Mouse (Mus musculus) hindbrain, embryonic 16.5 days (tissue): ENCODE data around the gene Bche. TPM values are rescaled to one million over a fixed set of nuclear protein-coding genes. Genes with fewer than 3 reads are reported as not detected.

Experiments
- ATAC-seq: fragments of 200-750 bp; cut with Nextera tagmentation; 2 replicates; pipeline ENCODE4 v1.8.0; 2017; ENCODE audit warnings: moderate TSS enrichment, moderate library complexity
- H3K27ac ChIP-seq: fragments of 300-500 bp; sonication (generic); 2 replicates; pipeline ENCODE4 v1.5.1; 2014; ENCODE audit warnings: low read depth, mild to moderate bottlenecking, control low read depth, low read length, moderate library complexity
- H3K27me3 ChIP-seq: fragments of 300-500 bp; sonication (generic); replicated peaks from 2 replicates; pipeline ENCODE4 v1.6.1; 2014; ENCODE audit warnings: low read length; ENCODE audit not compliant: control insufficient read depth, insufficient read depth
- H3K36me3 ChIP-seq: fragments of 300-500 bp; sonication (generic); 2 replicates; pipeline ENCODE4 v1.6.1; 2014; ENCODE audit warnings: mild to moderate bottlenecking, low read length, moderate library complexity, mixed read lengths; ENCODE audit not compliant: control insufficient read depth, insufficient read depth
- H3K4me1 ChIP-seq: fragments of 300-500 bp; sonication (generic); 2 replicates; pipeline ENCODE4 v1.6.1; 2014; ENCODE audit warnings: low read depth, low read length; ENCODE audit not compliant: control insufficient read depth, insufficient read depth
- H3K4me2 ChIP-seq: fragments of 300-500 bp; sonication (generic); 2 replicates; pipeline ENCODE4 v1.6.1; 2014; ENCODE audit warnings: mild to moderate bottlenecking, low read length, control low read depth, moderate library complexity
- H3K4me3 ChIP-seq: fragments of 300-500 bp; sonication (generic); 2 replicates; pipeline ENCODE4 v1.5.1; 2014; ENCODE audit warnings: mild to moderate bottlenecking, low read length, control low read depth, moderate library complexity
- H3K9ac ChIP-seq: fragments of 300-500 bp; sonication (generic); 2 replicates; pipeline ENCODE4 v1.6.1; 2014; ENCODE audit warnings: low read depth, mild to moderate bottlenecking, control low read depth, low read length, moderate library complexity
- H3K9me3 ChIP-seq: fragments of 300-500 bp; sonication (generic); 2 replicates; pipeline ENCODE4 v1.6.1; 2014; ENCODE audit warnings: mild to moderate bottlenecking, low read length, moderate library complexity; ENCODE audit not compliant: control insufficient read depth
- WGBS: fragments of 180-500 bp; shearing (Covaris S2); extraction: QIAGEN DNeasy Blood & Tissue Kit; methylation state at CpG from one replicate; pipeline ENCODE4 v1.1.7; 2014; 5-methylcytosine and 5-hydroxymethylcytosine counted together
- polyA plus RNA-seq: library from polyadenylated mRNA; unstranded; fragments of >200 nt; fragmentation: Nextera tagmentation; extraction: Ambion mirVana; gene quantifications from 2 replicates; pipeline ENCODE4 v1.2.1, GENCODE M21; 2015

Bche gene
- 1.9 and 2.4 TPM in 2 replicates for polyA plus RNA-seq

- Histone ChIP-seq H3K27ac (no peak within 1 kb of the TSS), H3K4me1 (no peaks in the 10 kb centered on the region), H3K4me2 (peak within 1 kb of the TSS; percentile 66), H3K27me3 (no peaks in the 10 kb centered on the region), H3K9me3 (no peaks in the 10 kb centered on the region), H3K9ac (peak within 1 kb of the TSS; percentile 8), H3K36me3 (no peaks in the 10 kb centered on the region), H3K4me3 (peak within 1 kb of the TSS; percentile 37)
- WGBS: 14% methylated on average over 10 of the region's 10 CpGs
- no peak for ATAC-seq
These were observed at the start of gene Bche for GRCm38 (mm10) chr3:73708410-73708714. TSS of gene Bche (minus strand) at chr3:73708415.

- H3K4me2 ChIP-seq: no peak overlapping the region
- no peak overlapping the region for H3K4me3 ChIP-seq
- H3K36me3 ChIP-seq: no peaks in the 10 kb centered on the region
- H3K4me1 ChIP-seq: no peaks in the 10 kb centered on the region
- no peaks in the 10 kb centered on the region for H3K27me3 ChIP-seq
- no peak for ATAC-seq
- no peak overlapping the region for H3K9ac ChIP-seq
- no peaks in the 10 kb centered on the region for H3K9me3 ChIP-seq
- no peak overlapping the region for H3K27ac ChIP-seq
These were observed 33.8 kb upstream of the Bche start for GRCm38 (mm10) chr3:73741998-73742397.

GRCm38 (mm10) chr3:73731677-73732076 is 23.5 kb upstream of the Bche start:
- no peak overlapping the region for H3K4me2 ChIP-seq
- H3K36me3 ChIP-seq: no peaks in the 10 kb centered on the region
- no peak overlapping the region for H3K4me3 ChIP-seq
- H3K9me3 ChIP-seq: no peaks in the 10 kb centered on the region
- no peaks in the 10 kb centered on the region for H3K27me3 ChIP-seq
- 44% methylated on average over 2 of the region's 2 CpGs for WGBS
- no peaks in the 10 kb centered on the region for H3K4me1 ChIP-seq
- no peak overlapping the region for H3K27ac ChIP-seq
- ATAC-seq: no peak
- H3K9ac ChIP-seq: no peak overlapping the region

GRCm38 (mm10) chr3:73729511-73729910 is 21.3 kb upstream of the Bche start:
- Histone ChIP-seq H3K36me3 (no peaks in the 10 kb centered on the region), H3K4me3 (no peak overlapping the region), H3K27ac (no peak overlapping the region), H3K4me1 (no peaks in the 10 kb centered on the region), H3K9ac (no peak overlapping the region), H3K27me3 (no peaks in the 10 kb centered on the region), H3K4me2 (no peak overlapping the region), H3K9me3 (no peaks in the 10 kb centered on the region)
- no peak for ATAC-seq
- 56% methylated on average over 5 of the region's 5 CpGs for WGBS

GRCm38 (mm10) chr3:73725711-73726110 is 17.5 kb upstream of the Bche start:
- Histone ChIP-seq H3K4me3 (no peak overlapping the region), H3K9me3 (no peaks in the 10 kb centered on the region), H3K4me1 (no peaks in the 10 kb centered on the region), H3K4me2 (no peak overlapping the region), H3K27me3 (no peaks in the 10 kb centered on the region), H3K36me3 (no peaks in the 10 kb centered on the region), H3K9ac (no peak overlapping the region), H3K27ac (no peak overlapping the region)
- ATAC-seq: no peak

GRCm38 (mm10) chr3:73724869-73725268 is 16.7 kb upstream of the Bche start:
- no peak for ATAC-seq
- Histone ChIP-seq H3K9ac (no peak overlapping the region), H3K4me3 (no peak overlapping the region), H3K4me1 (no peaks in the 10 kb centered on the region), H3K36me3 (no peaks in the 10 kb centered on the region), H3K9me3 (no peaks in the 10 kb centered on the region), H3K27me3 (no peaks in the 10 kb centered on the region), H3K4me2 (no peak overlapping the region), H3K27ac (no peak overlapping the region)
- WGBS: 95% methylated on average over 1 of the region's 1 CpGs

GRCm38 (mm10) chr3:73717610-73718284 is 9.5 kb upstream of the Bche start:
- H3K4me1 ChIP-seq: no peaks in the 10 kb centered on the region
- no peaks in the 10 kb centered on the region for H3K36me3 ChIP-seq
- H3K9ac ChIP-seq: no peak overlapping the region
- WGBS: 94% methylated on average over 1 of the region's 1 CpGs
- no peaks in the 10 kb centered on the region for H3K9me3 ChIP-seq
- H3K27ac ChIP-seq: no peak overlapping the region
- ATAC-seq: no peak
- H3K4me3 ChIP-seq: no peak overlapping the region
- no peaks in the 10 kb centered on the region for H3K27me3 ChIP-seq
- no peak overlapping the region for H3K4me2 ChIP-seq

GRCm38 (mm10) chr3:73709871-73710270 is 1.7 kb upstream of the Bche start:
- no peak for ATAC-seq

GRCm38 (mm10) chr3:73707461-73708409 is 480 bp downstream of the Bche start:
- Histone ChIP-seq H3K9ac (peak overlapping the region; percentile 8), H3K27ac (no peak overlapping the region), H3K36me3 (no peaks in the 10 kb centered on the region), H3K4me2 (peak overlapping the region; percentile 66), H3K27me3 (no peaks in the 10 kb centered on the region), H3K4me1 (no peaks in the 10 kb centered on the region), H3K9me3 (no peaks in the 10 kb centered on the region), H3K4me3 (peak overlapping the region; percentile 37)
- WGBS: 19% methylated on average over 20 of the region's 20 CpGs
- peak; percentile 97 for ATAC-seq

More at GRCm38 (mm10) chr3:73709871-73710270, 1.7 kb upstream of the Bche start:
- Histone ChIP-seq H3K4me3 (no peak overlapping the region), H3K36me3 (no peaks in the 10 kb centered on the region), H3K27ac (no peak overlapping the region), H3K27me3 (no peaks in the 10 kb centered on the region), H3K4me1 (no peaks in the 10 kb centered on the region), H3K4me2 (no peak overlapping the region), H3K9ac (no peak overlapping the region), H3K9me3 (no peaks in the 10 kb centered on the region)
- 68% methylated on average over 8 of the region's 8 CpGs for WGBS
